Comparison of ENCODE assay signal across 9 mouse cellular contexts in the genomic region with DNA sequence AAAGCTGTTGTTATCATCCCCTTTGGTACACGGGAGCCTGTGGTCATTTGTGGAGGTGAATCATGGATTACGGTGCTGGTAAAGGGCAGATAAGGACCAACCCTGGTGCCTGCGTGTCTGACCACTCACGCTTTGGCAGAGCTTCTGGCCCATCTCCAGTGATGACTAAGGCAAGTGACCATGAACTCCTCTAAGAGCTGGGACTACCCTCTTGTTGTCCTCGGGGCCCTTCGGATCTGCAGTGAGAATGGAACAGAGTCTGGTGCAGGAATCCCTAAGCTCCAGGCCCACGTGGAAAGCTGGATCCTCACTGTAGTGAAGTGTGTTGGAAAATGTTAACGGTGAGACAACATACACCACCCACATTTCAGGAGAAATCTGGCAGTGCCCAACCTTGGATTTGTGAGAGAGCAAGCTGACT. TPM values are rescaled to one million over a fixed set of nuclear protein-coding genes. Genes with fewer than 3 reads are reported as not detected.
DNase-seq lines count a peak whose midpoint lies in the region; ATAC-seq lines count a peak whose summit lies in the region.
"Had no signal": no experiment of that assay in that cellular context is flagged by ENCODE, and none has a peak within 500 bp of the region (broad histone marks: within the 10 kb centered on the region; RNA-seq: fewer than 3 reads in every experiment).

No protein-coding gene starts in this region.

- no peak overlapping the region for H3K9ac ChIP-seq in midbrain, embryonic 14.5 days (replicated peaks; ENCODE audit: low read length)
- no peak overlapping the region for H3K9ac ChIP-seq in intestine, embryonic 15.5 days

- no peak overlapping the region for H3K4me3 ChIP-seq in midbrain, embryonic 14.5 days (replicated peaks; ENCODE audit: low read depth, low read length)
- H3K4me3 ChIP-seq in intestine, embryonic 15.5 days (replicated peaks) = no peak overlapping the region

- no peak overlapping the region for H3K27ac ChIP-seq in midbrain, embryonic 14.5 days (replicated peaks; ENCODE audit: low read depth, low read length)
- no peak overlapping the region for H3K27ac ChIP-seq in intestine, embryonic 15.5 days

- no peaks in the 10 kb centered on the region for H3K4me1 ChIP-seq in midbrain, embryonic 14.5 days (ENCODE audit: control insufficient read depth, insufficient read depth, low read length)
- no peaks in the 10 kb centered on the region for H3K4me1 ChIP-seq in intestine, embryonic 15.5 days (replicated peaks)

- H3K9me3 ChIP-seq in midbrain, embryonic 14.5 days (ENCODE audit: control insufficient read depth, low read length) = no peaks in the 10 kb centered on the region
- H3K9me3 ChIP-seq in intestine, embryonic 15.5 days = no peaks in the 10 kb centered on the region
- H3K9me3 ChIP-seq: G1E had no signal

- intact Hi-C loops in heart, postnatal 10 days (cut with DNase I) = no loop called here

- no peaks in the 10 kb centered on the region for H3K27me3 ChIP-seq in midbrain, embryonic 14.5 days (ENCODE audit: control insufficient read depth, insufficient read depth, low read length)
- H3K27me3 ChIP-seq in intestine, embryonic 15.5 days (replicated peaks) = no peaks in the 10 kb centered on the region

- DNase-seq in layer of hippocampus, adult 9-11 months = peak; percentile 28
- no peak for DNase-seq in layer of hippocampus, adult 9-10 months (ENCODE audit: low spot score)
- DNase-seq in cerebellum, adult 11 months = peak; percentile 58
- DNase-seq in heart, postnatal 10 days = peak; percentile 62 to 67
- DNase-seq in ovary, postnatal 14 days (ENCODE audit: low spot score) = peak; percentile 4
- no peak for DNase-seq in embryo, embryonic 10.5 days (ENCODE audit: low spot score)
- no peak for DNase-seq in midbrain, embryonic 14.5 days

- 93% methylated on average over 8 of the region's 8 CpGs for WGBS in midbrain, embryonic 14.5 days
- 84% methylated on average over 8 of the region's 8 CpGs for WGBS in intestine, embryonic 15.5 days

- H3K4me2 ChIP-seq in midbrain, embryonic 14.5 days (ENCODE audit: low read length) = no peak overlapping the region
- no peak overlapping the region for H3K4me2 ChIP-seq in intestine, embryonic 15.5 days (replicated peaks)

- H3K36me3 ChIP-seq in midbrain, embryonic 14.5 days (ENCODE audit: control insufficient read depth, insufficient read depth, low read length) = no peaks in the 10 kb centered on the region
- H3K36me3 ChIP-seq in intestine, embryonic 15.5 days = no peaks in the 10 kb centered on the region
- H3K36me3 ChIP-seq: G1E had no signal

- ATAC-seq in midbrain, embryonic 14.5 days (ENCODE audit: low FRiP score, low TSS enrichment) = no peak
- ATAC-seq in intestine, embryonic 15.5 days = no peak

RNA-seq across cellular contexts. Expression of gene Nrn1, which starts 38.6 kb away (rescaled TPM):
- total RNA-seq in heart, postnatal 10 days (2021) = 1 to 10 TPM in 1 of 2 experiments, under 1 TPM in 1; 0.94 to 1.1 TPM
- polyA plus RNA-seq in midbrain, embryonic 14.5 days (2014; fragmentation: Nextera tagmentation; extraction: Ambion mirVana) = 80.6 and 81.1 TPM in 2 replicates
- 49.6 and 55.1 TPM in 2 replicates for polyA plus RNA-seq in intestine, embryonic 15.5 days (2015; fragmentation: Nextera tagmentation; extraction: Ambion mirVana)
- polyA plus RNA-seq: G1E had no signal

Comparison
In these comparisons a context has a peak if more than half of its experiments do, and no peak if none do; other contexts are left out.
1. DNase-seq: peak in layer of hippocampus, adult 9-11 months (single experiment), cerebellum, adult 11 months (single experiment), heart, postnatal 10 days (2 of 2) and ovary, postnatal 14 days (single experiment); none in layer of hippocampus, adult 9-10 months (single experiment), embryo, embryonic 10.5 days (single experiment) and midbrain, embryonic 14.5 days (single experiment).